Mouse (Mus musculus): Measurements from ENCODE around the gene Gm2026. TPM values are rescaled to one million over a fixed set of nuclear protein-coding genes. Genes with fewer than 3 reads are reported as not detected.

The Gm2026 gene
- 0.26 TPM in 1 of 2 replicates, not detected in the other for polyA plus RNA-seq (2012; rRNA removed; ENCODE audit: low replicate concordance)

GRCm38 (mm10) chr2:175965031-175965430 lies at the start of gene Gm2026:
Gene Gm2026, plus strand, starts transcription at chr2:175965331.

GRCm38 (mm10) chr2:175931000-175931399 lies 34.1 kb upstream of the Gm2026 start, which contains the start of gene Zfp966:
Gene Zfp966, minus strand, starts transcription at chr2:175931100.

Other genes starting within 250 kb of the Gm2026 start
- gene Gm2007, start 223.8 kb upstream of the Gm2026 start, polyA plus RNA-seq (2012; rRNA removed; ENCODE audit: low replicate concordance) = not detected in 2 replicates
- 0.36 and 1.3 TPM in 2 replicates for gene Gm14288, start 164.2 kb upstream of the Gm2026 start, polyA plus RNA-seq (2012; rRNA removed; ENCODE audit: low replicate concordance)
- 1.1 and 5.9 TPM in 2 replicates for gene Gm6710, start 96.1 kb upstream of the Gm2026 start, polyA plus RNA-seq (2012; rRNA removed; ENCODE audit: low replicate concordance)
- 0.18 and 0.49 TPM in 2 replicates for gene Zfp966, start 34.2 kb upstream of the Gm2026 start, polyA plus RNA-seq (2012; rRNA removed; ENCODE audit: low replicate concordance)
- gene Gm2004, start 184.5 kb downstream of the Gm2026 start, polyA plus RNA-seq (2012; rRNA removed; ENCODE audit: low replicate concordance) = 0.16 TPM in 1 of 2 replicates, not detected in the other

All from mammary gland, adult 2 months (tissue).